11 mouse cellular contexts compared by ENCODE assay signal in the genomic region with DNA sequence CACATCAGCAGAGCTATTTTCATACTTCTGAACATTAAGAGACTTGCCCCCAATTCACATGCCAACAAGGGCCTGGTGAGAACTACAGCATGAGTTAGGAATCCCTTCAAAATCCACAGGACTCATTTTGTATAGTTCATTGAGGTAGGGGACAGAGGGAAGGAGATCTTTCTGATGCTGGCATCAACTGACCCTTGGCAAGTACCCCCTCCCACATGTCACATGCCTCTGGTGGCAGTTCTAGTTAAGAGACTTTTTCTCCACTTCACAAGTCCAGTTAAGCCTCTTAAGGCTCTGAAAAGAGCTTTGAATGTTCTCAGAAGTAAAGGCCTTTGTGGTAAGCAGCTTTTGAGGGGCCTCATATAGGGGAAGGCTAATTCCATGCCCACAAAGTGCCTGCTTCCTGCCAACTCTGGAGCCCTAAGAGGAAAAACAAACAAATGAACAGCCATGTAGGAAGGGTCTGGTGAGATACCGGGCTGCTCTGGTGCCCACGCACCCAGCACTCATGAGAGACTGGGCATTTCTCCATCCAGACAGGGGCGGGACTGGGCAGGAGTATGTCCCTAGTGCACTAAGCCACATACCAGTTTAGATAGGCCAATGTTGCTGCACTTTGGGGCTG. TPM values are rescaled to one million over a fixed set of nuclear protein-coding genes. Genes with fewer than 3 reads are reported as not detected.
DNase-seq lines count a peak whose midpoint lies in the region; ATAC-seq and TF ChIP-seq lines count a peak whose summit lies in the region.
"Had no signal": no experiment of that assay in that cellular context is flagged by ENCODE, and none has a peak within 500 bp of the region (broad histone marks: within the 10 kb centered on the region; RNA-seq: fewer than 3 reads in every experiment).

No protein-coding gene starts in this region.

- TF ChIP-seq CTCF in forebrain, postnatal 0 days (IDR thresholded peaks at IDR 0.05; ENCODE audit: low read depth), result no peak

- DNase-seq in limb, embryonic 10.5 days (ENCODE audit: low spot score), result no peak
- no peak for DNase-seq in forebrain, postnatal 0 days
- peak; percentile 92 for DNase-seq in lung, postnatal 36 days
- DNase-seq in ovary, postnatal 36 days (ENCODE audit: low spot score), result no peak
- no peak for DNase-seq in kidney, adult 11 months
- no peak for DNase-seq in thymus, postnatal 14 days
- DNase-seq: cerebellum, postnatal 25 days had no signal

- peak overlapping the region; percentile 59 for H3K27ac ChIP-seq in limb, embryonic 15.5 days
- no peak overlapping the region for H3K27ac ChIP-seq in limb, embryonic 10.5 days
- no peak overlapping the region for H3K27ac ChIP-seq in forebrain, postnatal 0 days (ENCODE audit: low read depth, low read length)
- H3K27ac ChIP-seq in stomach, embryonic 16.5 days (ENCODE audit: low read length), result peak overlapping the region; percentile 72

- no peaks in the 10 kb centered on the region for H3K27me3 ChIP-seq in limb, embryonic 15.5 days
- H3K27me3 ChIP-seq in limb, embryonic 10.5 days (ENCODE audit: low read depth, poor library complexity, severe bottlenecking), result no peaks in the 10 kb centered on the region
- no peaks in the 10 kb centered on the region; the same call in 1 of the 2 replicates for H3K27me3 ChIP-seq in forebrain, postnatal 0 days (ENCODE audit: insufficient read depth, low read length)
- no peaks in the 10 kb centered on the region for H3K27me3 ChIP-seq in stomach, embryonic 16.5 days (ENCODE audit: control insufficient read depth, insufficient read depth, low read length)

- no peak overlapping the region for H3K4me2 ChIP-seq in limb, embryonic 15.5 days
- H3K4me2 ChIP-seq in forebrain, postnatal 0 days (ENCODE audit: low read depth), result no peak overlapping the region
- H3K4me2 ChIP-seq in stomach, embryonic 16.5 days (ENCODE audit: low read depth, low read length), result no peak overlapping the region

- ATAC-seq in limb, embryonic 15.5 days (ENCODE audit: insufficient number of reproducible peaks, low FRiP score, low TSS enrichment, low read depth), result no peak
- ATAC-seq in forebrain, postnatal 0 days, result peak; percentile 43; the same call in 1 of the 2 replicates
- no peak for ATAC-seq in stomach, embryonic 16.5 days (ENCODE audit: insufficient read depth, low FRiP score)
- ATAC-seq: inflammation-experienced regulatory T-cells, adult 6 months had no signal

- H3K36me3 ChIP-seq in limb, embryonic 15.5 days, result peaks cover 16% of the 10 kb centered on the region
- no peaks in the 10 kb centered on the region for H3K36me3 ChIP-seq in limb, embryonic 10.5 days
- H3K36me3 ChIP-seq in forebrain, postnatal 0 days (ENCODE audit: insufficient read depth), result no peaks in the 10 kb centered on the region
- H3K36me3 ChIP-seq in stomach, embryonic 16.5 days (ENCODE audit: control insufficient read depth, insufficient read depth, low read length), result no peaks in the 10 kb centered on the region

- H3K4me1 ChIP-seq in limb, embryonic 15.5 days, result peaks cover 24% of the 10 kb centered on the region
- peaks cover 11% of the 10 kb centered on the region; the same call in 1 of the 2 replicates for H3K4me1 ChIP-seq in limb, embryonic 10.5 days
- H3K4me1 ChIP-seq in forebrain, postnatal 0 days (ENCODE audit: insufficient read depth), result no peaks in the 10 kb centered on the region
- 0 out of 2 replicates have a peak, but pooled peaks cover 6% of the 10 kb centered on the region for H3K4me1 ChIP-seq in stomach, embryonic 16.5 days (ENCODE audit: control insufficient read depth, insufficient read depth, low read length)

- 73% methylated on average over 3 of the region's 3 CpGs for WGBS in limb, embryonic 15.5 days
- 91% methylated on average over 3 of the region's 3 CpGs for WGBS in limb, embryonic 10.5 days
- WGBS in forebrain, postnatal 0 days, result 41% methylated on average over 3 of the region's 3 CpGs
- 62% methylated on average over 3 of the region's 3 CpGs for WGBS in stomach, embryonic 16.5 days

- H3K9ac ChIP-seq in limb, embryonic 15.5 days, result no peak overlapping the region
- no peak overlapping the region for H3K9ac ChIP-seq in forebrain, postnatal 0 days
- H3K9ac ChIP-seq in stomach, embryonic 16.5 days (ENCODE audit: low read length), result no peak overlapping the region

- H3K9me3 ChIP-seq in limb, embryonic 15.5 days, result no peaks in the 10 kb centered on the region
- H3K9me3 ChIP-seq in limb, embryonic 10.5 days (replicated peaks), result no peaks in the 10 kb centered on the region
- no peaks in the 10 kb centered on the region for H3K9me3 ChIP-seq in forebrain, postnatal 0 days (ENCODE audit: low read length)
- no peaks in the 10 kb centered on the region for H3K9me3 ChIP-seq in stomach, embryonic 16.5 days (replicated peaks; ENCODE audit: control insufficient read depth, low read length)

- H3K4me3 ChIP-seq in limb, embryonic 15.5 days, result no peak overlapping the region
- no peak overlapping the region for H3K4me3 ChIP-seq in limb, embryonic 10.5 days
- H3K4me3 ChIP-seq in forebrain, postnatal 0 days (ENCODE audit: low read depth, low read length), result no peak overlapping the region
- H3K4me3 ChIP-seq in stomach, embryonic 16.5 days (replicated peaks; ENCODE audit: low read length), result no peak overlapping the region

RNA-seq across cellular contexts. Expression of a gene that starts 48.0 kb away (rescaled TPM):
- 0.92 and 1.1 TPM in 2 replicates for polyA plus RNA-seq in limb, embryonic 15.5 days (2015; fragmentation: Nextera tagmentation; extraction: Ambion mirVana)
- 0.24 and 0.43 TPM in 2 replicates for polyA plus RNA-seq in limb, embryonic 10.5 days (2016; fragmentation: Nextera tagmentation; extraction: Ambion mirVana)
- 0.62 and 0.86 TPM in 2 replicates for total RNA-seq in forebrain, postnatal 0 days (2014; rRNA removed)
- polyA plus RNA-seq in forebrain, postnatal 0 days (2015; fragmentation: Nextera tagmentation; extraction: Ambion mirVana), result 0.10 and 0.31 TPM in 2 replicates
- polyA plus RNA-seq in stomach, embryonic 16.5 days (2015; fragmentation: Nextera tagmentation; extraction: Ambion mirVana), result 4.5 and 5.1 TPM in 2 replicates

RNA-seq across cellular contexts. Expression of a gene that starts 52.5 kb away (rescaled TPM):
- 220 and 222 TPM in 2 replicates for polyA plus RNA-seq in limb, embryonic 15.5 days (2015; fragmentation: Nextera tagmentation; extraction: Ambion mirVana)
- 10.5 and 16.1 TPM in 2 replicates for polyA plus RNA-seq in limb, embryonic 10.5 days (2016; fragmentation: Nextera tagmentation; extraction: Ambion mirVana)
- total RNA-seq in forebrain, postnatal 0 days (2014; rRNA removed), result 4.2 and 7.5 TPM in 2 replicates
- polyA plus RNA-seq in forebrain, postnatal 0 days (2015; fragmentation: Nextera tagmentation; extraction: Ambion mirVana), result 14.0 and 15.6 TPM in 2 replicates
- 66.9 and 78.3 TPM in 2 replicates for polyA plus RNA-seq in stomach, embryonic 16.5 days (2015; fragmentation: Nextera tagmentation; extraction: Ambion mirVana)
- total RNA-seq: neutrophil, adult 5-6 weeks had no signal
- polyA plus RNA-seq: inflammation-experienced regulatory T-cells, adult 6 months had no signal

Comparison
In these comparisons a context has a peak if more than half of its experiments do, and no peak if none do; other contexts are left out.
1. H3K27ac ChIP-seq: peak in limb, embryonic 15.5 days (single experiment) and stomach, embryonic 16.5 days (single experiment); none in limb, embryonic 10.5 days (single experiment) and forebrain, postnatal 0 days (single experiment).